Mouse (Mus musculus) lung, postnatal 10 days (tissue): Measurements from ENCODE around the gene Stk38.

ENCODE experiments used
- DNase-seq: peaks from one replicate; pipeline ENCODE4 v3.0.0; 2021

The Stk38 gene

DNA sequence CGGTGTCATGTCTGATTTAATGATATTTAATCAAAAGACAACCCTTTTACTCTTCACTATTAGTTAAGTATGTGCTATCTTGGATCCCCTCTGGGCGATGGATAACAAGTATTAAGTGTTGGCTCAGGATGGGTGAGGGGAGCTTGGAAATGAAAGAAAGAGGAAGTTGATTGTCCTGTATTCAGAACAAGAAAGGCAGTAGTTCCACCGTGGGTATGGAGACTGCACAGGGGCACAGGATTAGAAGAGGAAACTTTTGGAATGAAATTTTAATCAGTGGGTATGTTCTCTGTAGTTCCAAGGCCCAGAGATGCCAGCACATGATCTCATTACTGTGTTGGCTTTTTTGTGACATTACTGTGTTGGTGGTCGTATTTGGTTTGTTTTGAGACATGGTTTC is 57.0 kb downstream of the Stk38 start:
- no peak for DNase-seq

GRCm38 (mm10) chr17:28948661-28949060 is 59.1 kb downstream of the Stk38 start:
- no peak for DNase-seq

DNA sequence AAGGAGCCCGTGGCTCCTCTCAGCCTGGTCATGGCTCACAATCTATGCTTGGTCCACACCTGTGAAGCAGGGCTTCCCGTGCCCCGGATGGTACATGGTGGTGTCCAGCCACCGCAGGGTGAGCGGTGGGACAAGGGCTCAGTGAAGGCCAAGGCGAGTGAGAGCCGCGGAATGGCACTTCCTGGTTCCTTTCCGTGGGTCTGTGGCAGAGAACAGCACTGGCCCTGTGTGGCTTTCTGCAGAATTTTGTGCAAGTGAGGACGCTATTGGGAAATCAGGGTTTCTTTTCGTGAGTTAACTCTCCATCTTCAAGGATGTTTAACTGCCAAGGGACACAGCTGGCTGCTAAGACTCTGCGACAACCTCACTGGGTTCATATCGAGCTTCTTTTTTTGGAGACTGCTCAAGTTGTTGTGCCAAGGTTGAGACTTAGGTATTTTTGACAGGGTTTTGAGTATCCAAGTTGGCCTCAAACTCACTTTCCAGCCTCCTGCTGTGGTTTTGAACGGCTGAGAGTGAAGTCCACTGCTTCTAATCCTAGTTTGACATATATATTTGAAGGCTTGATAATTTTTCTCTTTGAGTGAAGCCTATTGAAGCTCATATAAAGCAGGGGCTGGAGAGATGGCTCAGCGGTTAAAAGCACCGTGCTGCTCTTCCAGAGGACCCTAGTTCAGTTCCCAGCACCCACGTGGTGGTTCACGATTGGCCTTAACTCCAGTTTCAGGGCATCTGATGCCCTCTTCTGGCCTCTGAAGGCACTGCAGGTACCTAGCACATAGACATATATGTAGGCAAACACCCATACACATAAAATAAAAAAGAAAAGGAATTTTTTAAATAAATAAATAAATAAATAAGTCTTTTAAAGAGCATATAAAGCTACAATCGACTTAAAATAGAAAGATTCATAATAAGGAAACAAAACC is 60.5 kb downstream of the Stk38 start:
- no peak for DNase-seq

DNA sequence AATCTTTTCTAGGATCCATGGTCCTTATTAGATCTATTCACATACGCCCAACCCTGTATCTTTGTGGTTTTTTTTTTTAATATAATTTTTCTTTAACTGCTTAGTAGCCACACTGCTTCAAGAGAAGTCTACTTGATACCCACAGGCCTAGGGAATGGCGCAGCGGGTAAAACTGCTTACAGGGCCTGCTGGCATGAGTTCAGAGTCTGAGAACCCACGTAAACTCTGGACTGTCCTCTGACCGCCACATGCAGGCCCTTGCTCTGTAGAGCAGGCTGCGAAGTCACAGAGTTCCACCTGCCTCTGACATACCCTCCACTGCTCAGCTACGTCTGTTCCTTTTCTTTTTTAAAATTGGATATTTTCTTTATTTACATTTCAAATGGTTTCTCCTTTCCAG is 63.3 kb downstream of the Stk38 start:
- DNase-seq, result no peak

DNA sequence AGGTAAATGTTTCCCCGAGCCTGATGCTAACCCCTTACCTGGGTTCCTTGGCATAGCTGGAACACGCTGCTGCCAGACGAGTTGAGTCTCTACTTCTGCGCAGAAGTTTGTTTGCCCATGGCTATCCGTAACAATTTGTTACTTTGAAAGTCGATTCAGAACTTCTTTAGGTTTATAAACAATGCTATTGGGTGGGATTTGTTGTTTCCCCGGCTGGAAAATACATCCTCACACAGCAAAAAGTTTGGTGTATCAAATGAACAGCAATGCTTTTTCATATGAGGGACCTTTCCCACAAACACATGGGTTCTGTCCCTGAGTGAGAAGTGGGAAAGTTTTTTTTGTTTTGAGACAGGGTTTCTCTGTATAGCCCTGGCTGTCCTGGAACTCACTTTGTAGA is 64.1 kb downstream of the Stk38 start, which contains the start of gene Pxt1:
Gene Pxt1, minus strand, starts transcription at position 101 of the 400 bp plus-strand sequence.
- no peak for DNase-seq

GRCm38 (mm10) chr17:28942101-28942500 is 65.7 kb downstream of the Stk38 start:
- DNase-seq, result peak; percentile 46

DNA sequence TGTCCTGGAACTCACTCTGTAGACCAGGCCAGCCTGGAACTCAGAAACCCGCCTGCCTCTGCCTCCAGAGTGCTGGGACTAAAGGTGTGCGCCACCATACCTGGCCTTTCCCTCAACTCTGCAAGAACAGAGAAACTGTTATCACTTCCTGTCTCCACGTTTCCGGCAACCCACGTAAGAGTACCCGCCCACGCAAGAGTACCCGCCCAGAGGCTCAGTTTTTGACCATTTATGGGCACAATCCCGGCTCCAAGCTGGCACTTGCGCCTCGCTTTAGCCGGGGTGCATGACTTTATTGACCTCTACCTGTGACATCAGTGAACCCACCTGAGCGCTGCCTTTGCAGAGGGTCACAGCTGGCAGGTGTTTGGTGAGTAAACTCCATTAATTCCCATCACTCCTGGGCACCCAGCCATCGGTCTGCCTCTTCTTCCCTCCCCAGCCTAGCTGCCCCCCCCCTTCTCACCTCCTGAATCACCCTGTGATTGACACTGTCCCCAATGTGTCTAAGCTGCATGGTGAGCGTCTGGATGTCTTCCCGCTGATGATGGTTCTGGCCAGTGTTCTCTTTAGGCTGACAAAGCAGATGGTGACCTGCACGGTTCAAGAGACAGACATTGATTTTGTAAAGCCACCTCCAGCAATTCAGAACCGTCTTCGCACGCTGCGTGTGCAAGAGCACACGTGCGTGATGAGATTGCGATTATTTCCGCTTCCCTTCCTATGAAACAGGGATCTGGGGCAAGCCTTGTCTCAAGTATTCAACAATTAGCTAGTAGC is 66.8 kb downstream of the Stk38 start:
- no peak for DNase-seq

GRCm38 (mm10) chr17:28936622-28937345 is 71.0 kb downstream of the Stk38 start:
- DNase-seq, result peak; percentile 62

- DNase-seq, result no peak
Measured at GRCm38 (mm10) chr17:28936133-28936532, 71.7 kb downstream of the Stk38 start.

GRCm38 (mm10) chr17:28934120-28934916 is 73.5 kb downstream of the Stk38 start:
- DNase-seq, result no peak

GRCm38 (mm10) chr17:28932274-28932673 is 75.5 kb downstream of the Stk38 start:
- no peak for DNase-seq

DNA sequence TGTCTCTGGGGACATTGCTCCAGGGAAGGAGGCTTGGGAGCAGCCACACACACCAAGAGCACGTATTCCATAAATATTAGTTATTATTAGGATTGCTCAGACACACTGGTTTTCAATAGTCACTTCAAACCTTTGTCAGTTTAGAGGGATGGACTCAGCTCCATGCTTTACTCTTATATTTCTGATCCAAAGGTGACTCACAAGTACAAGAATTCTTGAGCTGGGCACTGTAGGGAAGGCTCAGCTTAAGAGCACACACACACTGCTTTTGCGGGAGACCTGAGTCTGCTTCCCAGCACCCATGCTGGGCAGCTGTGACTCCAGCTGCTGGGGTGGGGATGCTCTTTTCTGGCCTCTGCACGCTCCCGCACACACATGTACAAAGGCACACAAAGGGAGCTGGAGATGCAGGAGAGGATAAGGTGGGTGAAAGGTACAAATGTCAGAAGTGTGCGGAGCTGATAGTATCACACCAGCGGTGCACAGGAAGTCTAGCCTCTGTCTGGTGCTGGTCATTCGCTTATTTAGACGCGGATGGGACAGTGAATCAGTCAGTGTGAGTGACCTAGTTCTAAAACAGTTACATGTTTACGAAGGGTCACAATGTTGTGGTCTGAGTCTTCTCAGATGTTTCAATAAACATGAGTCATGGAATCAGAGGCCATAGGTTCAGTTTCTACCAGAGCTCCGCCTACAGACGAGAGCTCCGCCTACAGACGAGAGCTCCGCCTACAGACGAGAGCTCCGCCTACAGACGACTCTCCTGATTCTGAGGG is 76.2 kb downstream of the Stk38 start:
- no peak for DNase-seq

GRCm38 (mm10) chr17:28930392-28931074 is 77.3 kb downstream of the Stk38 start:
- peak; percentile 97 for DNase-seq

GRCm38 (mm10) chr17:28929369-28929768 is 78.4 kb downstream of the Stk38 start:
- DNase-seq, result no peak

- peak; percentile 61 for DNase-seq
Measured at GRCm38 (mm10) chr17:28928004-28928403, 79.8 kb downstream of the Stk38 start.

DNA sequence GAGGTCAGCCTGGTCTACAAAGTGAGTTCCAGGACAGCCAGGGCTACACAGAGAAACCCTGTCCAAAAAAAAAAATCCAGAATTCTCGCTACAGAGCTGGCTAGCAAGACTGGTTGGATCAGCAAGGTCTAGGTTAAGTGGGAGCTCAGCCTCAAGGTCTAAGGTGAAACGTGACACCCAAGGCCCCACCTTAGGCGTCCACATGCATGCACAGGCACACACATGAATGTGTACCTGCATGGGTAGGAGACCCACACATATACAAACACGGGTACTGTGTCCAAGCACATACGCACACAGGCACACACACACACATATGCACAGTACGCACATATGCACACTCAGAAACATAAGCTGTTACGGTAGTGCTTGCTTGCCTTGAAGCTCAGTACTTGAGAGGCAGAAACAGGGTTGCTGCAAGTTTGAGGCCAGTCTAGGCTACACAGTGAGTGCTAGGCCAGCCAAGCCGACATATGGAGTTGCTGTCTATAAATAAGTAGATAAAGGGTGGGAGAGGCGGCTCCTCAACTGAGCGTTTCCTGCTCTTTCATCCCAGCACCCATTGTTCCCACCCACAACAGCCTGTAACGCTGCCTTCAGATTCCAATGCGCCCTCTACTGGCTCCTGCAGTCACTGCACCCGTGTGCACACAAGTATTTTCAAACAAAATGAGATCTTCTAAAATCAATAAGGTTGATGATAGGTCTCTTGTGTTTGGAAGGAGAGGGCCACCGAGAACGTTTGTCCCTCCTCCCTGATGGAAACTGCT is 80.7 kb downstream of the Stk38 start:
- peak; percentile 80 for DNase-seq

DNA sequence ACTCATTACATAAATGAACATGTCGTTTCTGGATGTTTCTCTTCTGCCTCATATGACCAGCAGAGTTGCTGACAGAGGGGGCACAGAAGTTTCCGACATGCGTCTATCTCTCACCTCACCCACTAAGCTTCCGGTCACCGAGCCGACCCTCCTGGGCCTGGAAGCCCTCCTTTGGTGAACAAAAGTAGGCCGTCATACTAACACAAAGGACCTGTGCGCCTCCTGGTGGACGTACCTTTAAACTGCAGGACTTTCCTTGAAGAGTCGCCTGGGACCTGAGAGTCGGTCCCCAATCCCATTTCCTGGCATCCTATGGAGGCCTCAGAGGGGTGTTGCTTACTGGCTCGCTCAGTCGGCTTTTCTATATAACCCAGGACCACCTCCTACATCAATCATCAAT is 81.4 kb downstream of the Stk38 start:
- DNase-seq, result peak; percentile 90

DNA sequence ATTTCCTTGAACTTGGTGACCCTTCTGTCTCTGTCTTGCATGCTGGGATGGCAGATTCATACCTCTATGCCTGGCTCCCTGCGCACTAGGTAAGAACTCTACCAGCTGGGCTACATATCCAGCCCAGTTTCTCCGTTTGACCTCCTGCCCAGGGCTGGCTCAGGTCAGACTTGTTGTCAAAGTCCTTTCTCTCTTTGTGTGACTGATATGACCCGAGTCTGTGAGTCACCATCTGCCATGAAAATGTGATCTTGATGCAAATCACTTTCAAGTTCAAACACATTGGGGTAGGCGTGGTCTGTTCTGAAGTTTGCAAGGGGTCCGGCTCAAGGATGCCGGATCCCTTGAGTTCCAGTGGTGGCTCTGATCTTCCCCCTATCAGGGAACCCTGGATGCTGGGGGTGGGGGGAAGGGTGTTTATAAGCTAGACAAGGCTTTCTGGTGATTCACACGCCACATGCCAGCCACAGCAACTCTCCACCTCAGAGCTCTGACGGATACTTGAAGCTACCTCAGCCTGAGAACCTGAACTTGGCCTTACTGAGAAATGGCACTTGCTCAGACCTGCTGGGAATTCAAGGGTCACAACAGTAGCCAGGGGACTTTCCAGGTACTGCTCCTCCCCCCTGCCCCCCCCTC is 82.7 kb downstream of the Stk38 start:
- DNase-seq, result no peak

- no peak for DNase-seq
Measured at GRCm38 (mm10) chr17:28922096-28922495, 85.7 kb downstream of the Stk38 start.

DNA sequence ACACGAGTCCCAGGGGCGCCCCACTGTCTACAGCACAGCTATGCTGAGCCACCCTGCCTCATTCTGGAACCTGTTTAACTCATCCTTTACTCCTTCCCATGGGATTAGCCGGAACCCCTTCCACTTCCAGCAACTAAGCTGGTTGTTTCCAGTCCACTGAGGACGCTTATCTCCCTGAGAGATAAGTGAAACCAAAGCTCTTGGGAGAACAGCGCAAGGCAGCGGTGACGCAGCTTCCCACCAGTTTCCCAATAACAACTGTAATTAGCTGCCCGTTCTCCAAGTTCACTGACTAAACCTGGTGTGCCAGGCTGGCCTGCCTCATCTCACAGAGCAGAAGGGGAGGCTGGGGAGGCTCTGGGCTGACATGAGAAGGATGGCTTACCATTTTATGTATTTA is 86.7 kb downstream of the Stk38 start:
- no peak for DNase-seq
